Mouse (Mus musculus) liver, embryonic 14.5 days (tissue): ENCODE measurements around the gene Smyd1. TPM values are rescaled to one million over a fixed set of nuclear protein-coding genes. Genes with fewer than 3 reads are reported as not detected.
A peak's percentile ranks its signal among the peaks of the same experiment; 100 is the strongest.
"Not testable (repeated sequence)": the region's sequence is repeated elsewhere in the genome, so short reads cannot be mapped to it uniquely, and the experiment has no call there.

Source experiments
- ATAC-seq: fragments of 200-750 bp; cut with Nextera tagmentation; 2 replicates; pipeline ENCODE4 v1.8.0; 2017; ENCODE audit warnings: moderate number of reproducible peaks, mild to moderate bottlenecking, moderate library complexity; ENCODE audit not compliant: insufficient read depth
- DNase-seq, 3 experiments: peaks; one replicate each; pipeline ENCODE4 v3.0.0-alpha.2; 2012 to 2013; ENCODE audit warnings: low read depth in 3 of 3, low spot score in 3 of 3
- H3K27ac ChIP-seq: fragments of 300-500 bp; sonication (generic); 2 replicates; pipeline ENCODE4 v1.5.1; 2014; ENCODE audit warnings: moderate library complexity, mild to moderate bottlenecking, control low read depth, inconsistent platforms
- H3K27me3 ChIP-seq: fragments of 300-500 bp; sonication (generic); 2 replicates; pipeline ENCODE4 v1.6.1; 2014; ENCODE audit warnings: mild to moderate bottlenecking, low read length, moderate library complexity; ENCODE audit not compliant: control insufficient read depth, insufficient read depth
- H3K36me3 ChIP-seq: fragments of 300-500 bp; sonication (generic); replicated peaks from 2 replicates; pipeline ENCODE4 v1.6.1; 2014; ENCODE audit warnings: low read depth; ENCODE audit not compliant: control insufficient read depth, insufficient read depth
- H3K4me1 ChIP-seq, 2 experiments: fragments of 200-500 bp in 1 of 2; fragments of 300-500 bp in 1 of 2; sonication (generic) in 1 of 2; replicated peaks; 2 replicates each; pipeline ENCODE4 v1.6.1; 2012 to 2014; ENCODE audit warnings: antibody characterized with exemption in 1 of 2, inconsistent platforms in 1 of 2, low read length in 1 of 2; ENCODE audit not compliant: control insufficient read depth in 2 of 2, insufficient read depth in 2 of 2
- H3K4me2 ChIP-seq: fragments of 300-500 bp; sonication (generic); 2 replicates; pipeline ENCODE4 v1.6.1; 2014; ENCODE audit warnings: low read depth, mild to moderate bottlenecking, control low read depth, moderate library complexity
- H3K4me3 ChIP-seq, 2 experiments: fragments of 200-500 bp in 1 of 2; fragments of 300-500 bp in 1 of 2; sonication (generic) in 1 of 2; 2 replicates each; pipeline ENCODE4 v1.5.1; 2012 to 2014; ENCODE audit warnings: low read depth in 2 of 2, low read length in 2 of 2, mild to moderate bottlenecking in 2 of 2, control low read depth in 1 of 2, inconsistent platforms in 1 of 2, moderate library complexity in 1 of 2; ENCODE audit not compliant: insufficient read depth in 1 of 2
- H3K9ac ChIP-seq: fragments of 300-500 bp; sonication (generic); replicated peaks from 2 replicates; pipeline ENCODE4 v1.6.1; 2014; ENCODE audit warnings: mild to moderate bottlenecking, control low read depth, moderate library complexity
- H3K9me3 ChIP-seq: fragments of 300-500 bp; sonication (generic); 2 replicates; pipeline ENCODE4 v1.6.1; 2016; ENCODE audit warnings: low read length, mixed read lengths; ENCODE audit not compliant: control insufficient read depth
- CTCF ChIP-seq: IDR thresholded peaks from 2 replicates; pipeline ENCODE4 v1.5.1; 2016; ENCODE audit warnings: antibody characterized with exemption, low read depth, control low read depth
- EP300 ChIP-seq: IDR thresholded peaks from 2 replicates; pipeline ENCODE4 v1.6.1; 2016; ENCODE audit warnings: antibody characterized with exemption, low read depth
- WGBS: fragments of 180-500 bp; shearing (Covaris S2); extraction: QIAGEN DNeasy Blood & Tissue Kit; methylation state at CpG from one replicate; pipeline ENCODE4 v1.1.7; 2014; ENCODE audit not compliant: insufficient replicate concordance; 5-methylcytosine and 5-hydroxymethylcytosine counted together
- polyA plus RNA-seq, 2 experiments: library from polyadenylated mRNA; depleted of rRNA in 1 of 2; stranded (reverse) in 1 of 2; unstranded in 1 of 2; fragments of >200 nt; fragmentation: Nextera tagmentation in 1 of 2; extraction: Ambion mirVana in 1 of 2; gene quantifications; 2 replicates each; pipeline versions ENCODE4 v1.2.1 to v1.2.3; 2012 to 2014

The Smyd1 gene
- polyA plus RNA-seq, 2 experiments: 0.08 to 0.11 TPM

- ATAC-seq: no peak; the same call in 1 of the 2 replicates
- no peak for TF ChIP-seq CTCF
- TF ChIP-seq EP300: no peak
These were observed 51.0 kb downstream of the Smyd1 start for GRCm38 (mm10) chr6:71271057-71271388.

GRCm38 (mm10) chr6:71270301-71271056 is 51.6 kb downstream of the Smyd1 start:
- peak overlapping the region; percentile 74 for H3K9ac ChIP-seq
- 13% methylated on average over 13 of the region's 14 CpGs for WGBS
- TF ChIP-seq CTCF (no peak), EP300 (no peak)

More at GRCm38 (mm10) chr6:71271057-71271388, 51.0 kb downstream of the Smyd1 start:
- 2% methylated on average over 8 of the region's 8 CpGs for WGBS
- no peak for DNase-seq
- H3K27me3 ChIP-seq: no peaks in the 10 kb centered on the region
- no peaks in the 10 kb centered on the region for H3K9me3 ChIP-seq
- H3K36me3 ChIP-seq: no peaks in the 10 kb centered on the region
- peak overlapping the region; percentile 97 for H3K4me2 ChIP-seq
- peaks cover 8 to 19% of the 10 kb centered on the region in 2 experiments for H3K4me1 ChIP-seq
- peak overlapping the region; percentile 89 for H3K27ac ChIP-seq
- peak overlapping the region; percentile 54 to 77 for H3K4me3 ChIP-seq
- peak overlapping the region; percentile 74 for H3K9ac ChIP-seq

GRCm38 (mm10) chr6:71269686-71270050 is 52.4 kb downstream of the Smyd1 start:
- peaks cover 8 to 19% of the 10 kb centered on the region in 2 experiments for H3K4me1 ChIP-seq
- ATAC-seq, H3K36me3 ChIP-seq, H3K9me3 ChIP-seq, DNase-seq, H3K9ac ChIP-seq, H3K27me3 ChIP-seq, H3K4me3 ChIP-seq, H3K4me2 ChIP-seq, H3K27ac ChIP-seq: not testable (repeated sequence)
- WGBS: 74% methylated on average over 6 of the region's 6 CpGs

More at GRCm38 (mm10) chr6:71270301-71271056, 51.6 kb downstream of the Smyd1 start:
- H3K27ac ChIP-seq: peak overlapping the region; percentile 89
- no peaks in the 10 kb centered on the region for H3K9me3 ChIP-seq
- H3K4me1 ChIP-seq: peaks cover 8 to 19% of the 10 kb centered on the region in 2 experiments
- peak overlapping the region; percentile 54 to 77 for H3K4me3 ChIP-seq
- H3K4me2 ChIP-seq: peak overlapping the region; percentile 97
- peak; percentile 53 to 59 (median 56) for DNase-seq
- H3K36me3 ChIP-seq: no peaks in the 10 kb centered on the region
- H3K27me3 ChIP-seq: no peaks in the 10 kb centered on the region
- peak; percentile 47 for ATAC-seq

GRCm38 (mm10) chr6:71268929-71269685 is 52.9 kb downstream of the Smyd1 start:
- peaks cover 8 to 19% of the 10 kb centered on the region in 2 experiments for H3K4me1 ChIP-seq
- no peak overlapping the region for H3K9ac ChIP-seq
- H3K4me3 ChIP-seq: no peak overlapping the region
- no peak overlapping the region for H3K27ac ChIP-seq
- no peaks in the 10 kb centered on the region for H3K9me3 ChIP-seq
- 43% methylated on average over 7 of the region's 7 CpGs for WGBS
- DNase-seq (peak in 1 of 3 experiments; percentile 22), ATAC-seq (no peak)
- no peaks in the 10 kb centered on the region for H3K36me3 ChIP-seq
- no peaks in the 10 kb centered on the region for H3K27me3 ChIP-seq
- TF ChIP-seq EP300 (no peak), CTCF (peak; percentile 47)
- H3K4me2 ChIP-seq: no peak overlapping the region

- peaks cover 8 to 15% of the 10 kb centered on the region in 2 experiments for H3K4me1 ChIP-seq
- not testable (repeated sequence) for H3K9me3 ChIP-seq, H3K27me3 ChIP-seq, H3K4me3 ChIP-seq, H3K9ac ChIP-seq, H3K27ac ChIP-seq, H3K36me3 ChIP-seq, DNase-seq, H3K4me2 ChIP-seq, ATAC-seq
- 65% methylated on average over 7 of the region's 7 CpGs for WGBS
These were observed 54.4 kb downstream of the Smyd1 start for GRCm38 (mm10) chr6:71267603-71268002.
